Mouse (Mus musculus) heart, postnatal 14 days (tissue): ENCODE measurements around the gene Sh3bgrl3. TPM values are rescaled to one million over a fixed set of nuclear protein-coding genes. Genes with fewer than 3 reads are reported as not detected.
"Not testable (repeated sequence)": the region's sequence is repeated elsewhere in the genome, so short reads cannot be mapped to it uniquely, and the experiment has no call there.

ENCODE experiments used
- DNase-seq, 2 experiments: peaks; one replicate each; pipeline ENCODE4 v3.0.0; 2021 to 2022
- intact Hi-C: fragments of 180-260 bp; cut with DNase I; formaldehyde crosslinking; loops from one replicate; pipeline ENCODE4 v1.15.1; 2025
- long read RNA-seq, 2 experiments: library from polyadenylated mRNA; stranded (forward); transcript quantifications; one replicate each; pipeline ENCODE4 v2.0.0; 2021
- total RNA-seq, 2 experiments: library from RNA; stranded (reverse); gene quantifications; 2 replicates each; pipeline ENCODE4 v1.2.3; 2021

Gene Sh3bgrl3
- total RNA-seq: 10 to 100 TPM; 47.4 to 51.4 TPM
- long read RNA-seq, experiment 1, transcript Sh3bgrl3-201 (3 exons, 743 nt): major isoform, 36 of 37 reads
- long read RNA-seq, experiment 1, partial matches to known transcripts: 1 of 37 reads
- long read RNA-seq, experiment 1, other reads (novel, unspliced or antisense): 0 of 37 reads
- long read RNA-seq, experiment 2, transcript Sh3bgrl3-201 (3 exons, 743 nt): major isoform, 35 of 39 reads
- long read RNA-seq, experiment 2, partial matches to known transcripts: 3 of 39 reads
- long read RNA-seq, experiment 2, other reads (novel, unspliced or antisense): 1 of 39 reads

DNA sequence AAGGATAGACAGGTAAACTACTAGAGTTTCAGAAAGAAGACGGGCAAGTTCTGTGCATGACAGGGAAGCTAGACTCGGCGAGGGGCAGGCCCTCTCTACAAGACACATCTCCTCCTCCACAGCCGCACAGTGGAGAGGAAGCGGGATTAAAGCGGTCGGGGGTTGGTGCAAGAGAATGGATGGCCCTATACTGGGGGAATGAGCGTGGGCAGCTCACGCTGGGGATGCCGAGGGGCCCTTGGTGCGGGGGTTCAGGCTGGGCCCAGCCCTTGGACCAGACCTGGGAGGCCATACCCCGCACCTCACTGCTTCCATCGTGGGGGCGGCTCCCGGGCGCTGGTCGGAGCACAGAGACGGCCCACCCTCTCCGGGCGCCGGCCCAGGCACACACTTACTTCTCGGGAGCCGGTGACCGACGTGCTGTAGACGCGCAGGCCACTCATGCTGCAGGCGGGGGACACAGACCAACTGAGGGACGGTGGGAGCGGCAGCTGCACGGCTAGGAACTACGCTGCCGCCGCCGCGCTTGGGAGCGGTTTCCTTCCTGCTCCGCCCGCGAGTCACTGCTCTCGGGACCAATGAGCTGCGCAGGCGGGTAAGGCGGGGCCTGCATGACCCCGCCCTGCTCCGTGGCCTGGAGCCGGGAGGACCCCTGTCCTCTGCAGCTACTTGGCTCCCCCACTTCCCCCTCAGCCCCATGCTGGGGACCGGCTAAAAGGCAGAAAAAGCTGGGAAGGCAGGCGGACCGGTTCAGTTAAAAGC is at the start of gene Sh3bgrl3:
Gene Sh3bgrl3, minus strand, starts transcription at position 569 of the 762 bp plus-strand sequence.
- intact Hi-C loops: no loop called here
- peak; percentile 88 to 91 for DNase-seq

DNA sequence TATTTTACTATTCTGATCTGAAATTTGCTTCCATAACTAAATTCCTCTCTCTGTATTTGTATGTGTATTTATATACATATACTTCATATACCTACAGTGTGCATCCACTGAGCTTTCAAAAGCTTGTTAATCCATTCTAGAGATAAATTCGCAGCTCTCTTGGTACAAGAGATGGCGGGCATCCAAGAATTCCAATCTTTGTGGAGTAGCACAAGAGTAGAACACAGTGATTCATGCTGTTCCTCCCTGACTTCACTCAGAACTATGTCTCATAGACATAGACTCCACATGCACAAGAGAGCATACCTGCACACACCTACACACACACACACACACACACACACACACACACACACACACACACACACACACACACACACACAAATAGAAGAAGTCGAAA is 43.8 kb upstream of the Sh3bgrl3 start:
- intact Hi-C loops: no loop called here
- DNase-seq: peak; percentile 15 to 54

DNA sequence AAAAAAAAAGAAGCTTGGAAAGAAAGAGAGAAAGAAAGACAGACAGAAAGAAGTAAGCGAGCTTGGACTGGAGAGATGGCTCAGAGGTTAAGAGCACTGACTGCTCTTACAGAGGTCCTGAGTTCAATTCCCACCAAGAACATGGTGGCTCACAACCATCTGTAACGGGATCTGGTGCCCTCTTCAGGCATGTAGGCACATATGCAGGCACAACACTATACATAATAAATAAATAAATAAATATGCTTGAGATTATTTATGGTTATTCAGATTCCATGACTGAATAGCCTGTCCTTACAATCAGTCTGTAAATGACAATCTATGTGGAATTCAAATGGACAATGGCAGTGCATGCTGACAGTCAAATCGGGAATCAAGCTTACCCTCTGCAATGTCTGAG is 38.3 kb upstream of the Sh3bgrl3 start:
- DNase-seq: no peak
- intact Hi-C loops: no loop called here

DNA sequence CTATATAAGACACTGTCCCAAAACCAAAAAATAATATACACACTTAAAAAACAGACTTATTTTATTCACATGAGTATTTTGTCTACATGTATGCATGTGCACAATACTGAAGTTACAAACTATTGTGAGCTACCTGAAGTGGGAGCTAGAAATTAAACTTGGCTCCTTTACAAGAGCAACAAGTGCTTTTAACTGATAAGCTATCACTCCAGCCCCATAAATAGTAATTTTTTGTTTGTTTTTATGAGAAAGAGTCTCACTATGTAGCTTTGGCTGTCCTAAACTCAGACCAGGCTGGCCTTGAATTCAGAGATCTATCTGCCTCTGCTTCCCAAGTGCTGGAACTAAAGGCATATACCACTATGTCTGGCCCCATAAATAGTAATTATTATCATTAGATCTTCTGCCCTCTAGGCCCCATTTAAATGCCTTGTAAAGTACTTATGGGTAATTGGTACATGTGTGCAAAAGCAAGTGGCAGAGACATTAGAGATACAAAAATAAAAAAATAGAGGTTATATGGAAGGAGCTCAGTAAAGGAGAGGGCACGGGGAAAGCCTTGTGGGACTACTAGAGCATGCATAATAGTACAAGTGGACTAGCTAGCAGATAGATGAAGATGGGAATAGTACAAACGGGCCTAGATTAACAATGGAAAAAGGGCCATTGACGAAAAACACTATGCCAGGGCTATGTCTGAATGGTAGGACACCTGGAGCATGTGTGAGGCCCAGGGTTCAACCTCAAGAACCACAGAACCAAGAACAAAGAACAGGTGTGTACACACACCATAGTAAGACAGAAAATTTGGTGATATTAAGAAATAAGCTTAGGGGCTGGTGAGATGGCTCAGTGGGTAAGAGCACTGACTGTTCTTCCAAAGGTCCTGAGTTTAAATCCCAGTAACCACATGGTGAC is 37.2 kb upstream of the Sh3bgrl3 start:
- DNase-seq: no peak
- intact Hi-C loops: no loop called here

DNA sequence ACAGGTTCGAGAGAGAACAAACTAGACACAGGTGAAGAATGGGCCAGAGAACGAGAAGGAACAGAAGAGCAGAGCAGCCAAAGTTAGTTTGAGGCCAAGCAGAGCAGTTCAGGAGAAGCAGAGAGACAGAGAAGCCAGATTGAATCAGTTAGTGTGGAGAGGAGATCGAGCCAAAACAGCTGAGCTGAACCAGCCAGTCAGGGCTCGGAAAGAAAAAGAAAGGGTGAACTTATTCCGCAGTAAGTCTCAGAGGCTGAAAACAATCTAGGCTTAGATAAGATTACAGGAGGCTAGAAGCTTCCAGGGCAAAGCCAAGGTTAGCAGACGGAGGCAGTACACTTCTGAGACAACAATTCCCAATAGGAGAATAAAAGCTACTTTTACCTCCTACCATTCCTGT is 36.4 kb upstream of the Sh3bgrl3 start:
- DNase-seq: no peak

DNA sequence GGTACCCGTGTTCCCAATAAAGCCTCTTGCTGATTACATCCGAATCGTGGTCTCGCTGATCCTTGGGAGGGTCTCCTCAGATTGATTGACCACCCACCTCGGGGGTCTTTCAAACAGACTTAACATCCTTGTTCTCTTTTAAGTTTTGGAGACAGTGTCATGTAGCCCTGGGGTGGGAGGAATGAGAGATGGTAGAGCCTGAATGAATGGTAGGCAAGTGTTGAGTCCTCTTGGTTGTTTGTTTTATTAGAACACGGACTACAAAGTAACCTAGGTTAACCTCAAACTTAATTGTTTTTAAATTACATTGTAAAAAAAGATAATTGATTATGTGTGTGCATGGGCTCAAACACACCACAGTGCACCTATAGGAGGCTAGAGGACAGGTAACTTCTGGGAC is 36.0 kb upstream of the Sh3bgrl3 start:
- no peak for DNase-seq
- intact Hi-C loops: no loop called here

More for the DNA sequence above, 36.4 kb upstream of the Sh3bgrl3 start:
- intact Hi-C loops: no loop called here

DNA sequence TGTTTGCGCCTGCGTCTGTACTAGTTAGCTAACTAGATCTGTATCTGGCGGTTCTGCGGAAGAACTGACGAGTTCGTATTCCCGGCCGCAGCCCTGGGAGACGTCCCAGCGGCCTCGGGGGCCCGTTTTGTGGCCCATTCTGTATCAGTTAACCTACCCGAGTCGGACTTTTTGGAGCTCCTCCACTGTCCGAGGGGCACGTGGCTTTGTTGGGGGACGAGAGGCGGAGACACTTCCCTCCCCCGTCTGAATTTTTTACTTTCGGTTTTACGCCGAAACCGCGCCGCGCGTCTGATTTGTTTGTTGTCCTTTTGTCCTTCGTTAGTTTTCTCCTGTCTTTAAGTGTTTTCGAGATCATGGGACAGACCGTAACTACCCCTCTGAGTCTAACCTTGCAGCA is 31.5 kb upstream of the Sh3bgrl3 start:
- intact Hi-C loops: not testable (repeated sequence)
- DNase-seq: peak; percentile 39 to 53

DNA sequence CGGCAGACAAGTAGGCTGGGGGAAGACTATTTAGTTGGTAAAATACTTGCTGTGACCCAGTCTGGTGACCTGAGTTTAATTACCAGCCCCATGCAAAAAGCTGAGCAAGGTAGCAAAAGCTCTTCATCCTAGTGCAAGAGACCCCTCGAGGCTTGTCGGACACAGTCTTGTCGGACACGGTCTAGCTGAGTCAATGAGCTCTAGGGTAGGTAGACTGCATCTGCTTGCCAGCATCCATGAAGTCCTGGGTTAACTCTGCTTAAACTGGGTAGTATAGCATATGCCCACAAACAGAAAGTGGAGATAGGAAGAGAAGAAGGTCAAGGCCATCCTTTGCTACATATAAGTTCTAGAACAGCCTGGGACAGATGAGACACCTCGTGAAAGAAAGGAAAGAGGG is 30.2 kb upstream of the Sh3bgrl3 start:
- intact Hi-C loops: no loop called here
- DNase-seq: no peak

DNA sequence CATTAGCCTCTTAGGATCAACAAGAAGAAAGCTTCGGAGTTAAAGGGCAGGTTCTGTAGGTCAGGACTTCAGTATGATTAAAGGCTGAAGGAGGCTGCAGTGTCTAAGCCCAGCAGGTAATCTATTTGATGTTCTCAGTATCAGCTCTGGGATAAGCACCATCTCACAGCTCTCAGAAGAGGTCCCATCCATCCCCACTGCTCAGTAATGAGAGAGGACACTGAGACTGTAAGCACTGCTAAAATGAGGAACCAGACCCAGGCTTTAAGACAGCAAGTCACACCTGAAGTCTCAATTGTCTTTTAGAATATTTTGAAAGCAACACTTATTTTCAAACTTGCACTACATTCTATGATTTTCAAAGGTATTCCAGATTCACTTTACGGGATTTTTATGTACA is 29.0 kb upstream of the Sh3bgrl3 start:
- DNase-seq: no peak
- intact Hi-C loops: no loop called here

DNA sequence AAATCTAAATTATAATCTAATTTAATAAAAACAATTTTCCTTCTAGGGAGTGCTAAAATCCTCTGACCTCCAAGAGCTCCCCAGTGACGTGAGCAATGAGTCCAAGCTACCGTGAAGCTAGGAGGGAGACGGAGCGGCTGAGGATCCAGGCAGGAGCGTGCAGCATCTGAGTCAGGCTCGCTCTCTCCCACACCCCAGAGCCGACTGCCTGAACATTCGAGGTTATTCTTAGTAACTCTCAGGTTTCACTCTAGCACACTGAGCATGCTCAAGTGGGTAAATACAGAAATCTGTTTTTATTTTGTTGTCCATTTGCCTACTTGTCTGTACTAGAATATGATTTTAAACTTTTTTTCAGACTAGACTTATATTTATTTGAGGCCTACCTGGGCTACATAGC is 28.2 kb upstream of the Sh3bgrl3 start:
- DNase-seq: peak; percentile 34 to 35
- intact Hi-C loops: no loop called here

DNA sequence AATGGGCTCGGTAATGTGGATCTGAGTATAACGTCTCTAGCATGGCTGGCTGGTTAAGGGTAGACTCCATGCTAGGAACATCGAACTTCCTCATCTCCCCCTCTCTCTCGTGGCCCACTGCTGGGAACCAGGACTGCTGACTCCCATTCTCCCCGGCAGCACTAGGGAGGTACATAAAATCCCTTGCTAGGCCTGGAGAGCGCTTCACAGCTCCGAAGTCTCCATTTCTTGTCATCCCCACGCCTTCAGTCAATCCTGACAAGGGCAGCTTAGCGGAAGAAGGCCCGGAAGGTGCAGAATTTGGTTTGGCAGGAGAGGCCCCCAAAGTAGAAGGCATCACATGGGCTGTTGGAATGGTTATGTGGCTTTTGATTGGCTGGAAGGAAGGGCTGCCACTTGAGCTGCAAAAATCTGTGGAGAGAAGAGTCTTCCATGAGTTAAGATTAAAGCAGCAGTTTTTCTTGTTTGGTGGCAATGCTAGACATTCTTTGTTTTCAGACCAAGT is 27.4 kb upstream of the Sh3bgrl3 start:
- intact Hi-C loops: no loop called here
- DNase-seq: peak in 1 of 2 experiments; percentile 22

DNA sequence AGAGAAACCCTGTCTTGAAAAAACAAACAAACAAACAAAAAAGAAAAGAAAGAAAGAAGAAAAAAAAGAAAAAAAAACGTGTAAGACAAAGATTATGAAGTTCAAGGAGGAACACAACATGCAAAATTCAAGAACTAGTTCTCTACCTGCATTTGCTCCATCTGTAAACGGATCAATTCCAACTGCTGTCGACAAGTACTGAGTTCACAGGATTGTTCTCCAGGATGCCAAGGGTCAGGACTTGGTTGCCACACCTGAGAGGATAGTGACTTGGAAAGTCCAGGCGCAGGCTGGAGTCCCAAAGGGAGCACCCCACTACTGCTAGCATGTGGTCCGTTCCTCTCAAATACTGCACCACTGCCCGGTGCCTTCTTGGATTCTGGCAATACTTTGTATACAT is 26.9 kb upstream of the Sh3bgrl3 start:
- no peak for DNase-seq
- intact Hi-C loops: no loop called here

DNA sequence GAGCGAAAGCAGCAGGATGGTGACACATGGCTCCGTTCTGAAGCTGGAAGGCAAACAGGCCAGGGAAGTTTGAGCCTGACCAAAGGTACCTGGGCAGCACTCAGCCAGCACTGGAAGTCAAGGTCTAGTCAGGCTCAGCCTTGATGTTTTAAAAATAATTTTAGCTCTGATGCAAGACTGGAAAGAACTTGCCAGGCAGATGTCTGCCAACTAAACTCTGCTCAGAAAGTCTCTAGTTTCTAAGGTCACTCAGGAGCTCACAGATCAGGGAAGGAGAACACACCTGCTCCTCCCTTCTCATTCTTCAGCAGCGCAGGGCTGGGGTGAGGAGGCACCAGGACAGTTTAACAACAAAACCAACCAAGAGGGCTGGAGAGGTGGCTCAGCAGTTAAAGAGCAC is 25.8 kb upstream of the Sh3bgrl3 start:
- peak in 1 of 2 experiments; percentile 18 for DNase-seq
- intact Hi-C loops: no loop called here

DNA sequence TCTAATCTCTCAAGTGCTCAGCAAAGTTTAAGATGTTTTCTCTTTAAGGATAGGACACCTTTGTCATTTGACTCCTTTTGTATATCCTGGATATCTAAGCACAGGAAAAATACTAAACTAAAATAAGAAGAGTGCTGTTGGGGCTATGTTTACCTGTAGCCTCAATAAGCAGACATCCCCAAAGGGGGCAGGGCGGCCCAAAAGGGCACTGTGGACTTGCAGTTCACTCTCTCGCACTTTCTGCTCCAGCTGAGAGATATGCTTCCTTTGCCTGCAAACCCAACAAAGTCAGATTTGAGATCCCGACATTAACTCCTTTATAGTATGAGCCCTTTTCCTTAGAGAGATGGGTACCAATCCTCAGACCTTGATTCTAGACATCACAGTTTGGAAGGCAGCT is 25.1 kb upstream of the Sh3bgrl3 start:
- intact Hi-C loops: no loop called here
- DNase-seq: no peak

DNA sequence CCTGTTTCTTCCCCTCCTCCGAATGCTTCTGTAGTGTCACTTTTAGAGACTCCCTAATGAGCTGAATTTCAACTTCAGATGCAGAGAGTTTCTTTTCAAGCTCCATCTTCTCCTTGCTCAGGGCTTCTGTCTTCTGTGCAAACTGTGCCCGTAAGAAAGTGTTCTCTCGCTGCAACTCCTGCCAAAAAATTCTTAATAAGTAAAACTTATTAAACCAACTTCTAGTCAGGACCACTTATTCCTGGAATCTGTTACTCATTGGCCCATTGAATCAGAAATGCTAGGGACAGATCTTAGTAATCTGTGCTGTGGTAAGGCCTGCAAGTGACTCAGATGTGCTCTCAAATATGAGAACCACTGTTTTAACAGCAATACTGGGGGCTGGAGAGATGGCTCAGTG is 23.5 kb upstream of the Sh3bgrl3 start:
- intact Hi-C loops: no loop called here
- no peak for DNase-seq

DNA sequence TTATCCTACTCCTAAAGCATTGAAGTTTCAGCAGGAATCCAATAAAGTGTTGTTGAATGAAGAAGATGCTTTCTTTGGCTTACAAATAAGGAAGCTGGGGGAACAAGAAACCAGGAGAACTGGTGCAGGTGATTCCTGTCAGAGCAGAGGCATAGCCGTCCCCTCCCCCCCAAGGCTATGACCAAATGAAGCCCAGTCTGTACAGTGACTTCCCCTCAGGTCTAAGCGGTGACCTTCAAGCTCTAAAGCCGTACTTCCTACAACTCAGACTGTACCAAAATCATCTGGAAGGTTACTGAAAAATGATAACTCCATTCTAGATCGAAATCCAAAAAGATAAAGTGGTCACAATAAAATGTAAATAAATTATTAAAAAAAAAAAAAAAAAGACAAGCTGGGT is 20.8 kb upstream of the Sh3bgrl3 start:
- DNase-seq: no peak
- intact Hi-C loops: no loop called here

DNA sequence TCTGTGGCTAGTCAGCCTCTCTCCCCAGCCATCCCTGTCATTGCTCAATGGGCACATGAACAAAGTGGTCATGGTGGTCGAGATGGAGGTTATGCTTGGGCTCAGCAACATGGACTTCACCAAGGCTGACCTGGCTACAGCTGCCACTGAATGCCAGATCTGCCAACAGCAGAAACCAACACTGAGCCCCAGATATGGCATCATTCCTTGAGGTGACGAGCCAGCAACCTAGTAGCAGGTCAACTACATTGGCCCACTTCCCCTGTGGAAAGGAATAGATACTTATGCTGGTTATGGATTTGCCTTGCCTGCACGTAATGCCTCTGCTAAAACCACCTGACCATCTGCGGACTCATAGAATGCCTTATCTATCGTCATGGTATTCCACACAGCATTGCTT is 15.7 kb upstream of the Sh3bgrl3 start:
- DNase-seq, intact Hi-C loops: not testable (repeated sequence)

DNA sequence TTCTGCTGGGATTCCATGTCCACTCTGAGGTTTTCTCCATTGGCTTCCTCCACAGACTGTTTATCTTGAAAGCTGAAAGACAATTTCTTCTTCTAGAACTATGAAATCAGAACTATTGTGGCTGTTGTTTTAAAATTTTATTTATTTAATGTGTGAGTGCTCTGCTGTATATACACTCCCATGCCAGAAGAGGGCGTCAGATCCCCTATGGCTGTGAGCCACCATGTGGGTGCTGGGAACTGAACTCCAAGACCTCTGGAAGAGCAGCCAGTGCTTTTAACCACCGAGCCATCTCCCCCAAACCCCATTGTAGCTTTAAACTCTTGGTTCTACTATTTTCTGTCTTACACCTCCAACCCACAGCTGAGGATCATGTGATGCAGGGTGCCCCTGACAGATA is 10.3 kb upstream of the Sh3bgrl3 start:
- no peak for DNase-seq
- intact Hi-C loops: no loop called here

DNA sequence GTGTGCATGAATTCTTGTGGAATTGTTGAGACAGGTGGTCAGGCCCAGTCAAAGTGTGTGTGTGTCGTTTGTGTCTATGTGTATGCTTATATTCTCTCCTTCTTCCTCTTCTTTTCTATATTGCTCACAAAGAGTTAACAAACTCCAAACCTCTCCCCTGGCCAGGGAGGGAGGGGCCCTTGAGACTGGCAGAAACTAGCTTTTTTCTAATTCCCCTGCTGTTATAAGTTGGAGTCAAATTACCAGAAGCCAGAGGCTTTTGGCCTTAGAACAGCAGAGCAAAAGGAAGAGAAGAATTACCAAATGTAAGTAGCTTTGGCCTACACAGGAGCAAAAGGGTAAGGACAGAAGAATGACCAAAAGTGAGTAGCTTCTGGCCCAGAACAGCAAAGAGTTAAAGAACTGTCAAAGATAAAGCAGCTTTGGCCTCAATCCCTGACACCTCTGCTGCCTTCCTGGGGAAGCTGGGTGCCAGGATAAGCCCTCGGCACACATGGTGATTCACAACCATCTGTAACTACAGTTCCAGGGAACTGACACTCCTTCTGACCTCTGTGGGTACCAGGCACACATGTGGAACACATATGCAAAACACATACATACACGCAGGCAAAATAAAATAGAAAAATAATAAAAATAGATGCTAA is 7.8 kb upstream of the Sh3bgrl3 start:
- DNase-seq: no peak
- intact Hi-C loops: no loop called here

DNA sequence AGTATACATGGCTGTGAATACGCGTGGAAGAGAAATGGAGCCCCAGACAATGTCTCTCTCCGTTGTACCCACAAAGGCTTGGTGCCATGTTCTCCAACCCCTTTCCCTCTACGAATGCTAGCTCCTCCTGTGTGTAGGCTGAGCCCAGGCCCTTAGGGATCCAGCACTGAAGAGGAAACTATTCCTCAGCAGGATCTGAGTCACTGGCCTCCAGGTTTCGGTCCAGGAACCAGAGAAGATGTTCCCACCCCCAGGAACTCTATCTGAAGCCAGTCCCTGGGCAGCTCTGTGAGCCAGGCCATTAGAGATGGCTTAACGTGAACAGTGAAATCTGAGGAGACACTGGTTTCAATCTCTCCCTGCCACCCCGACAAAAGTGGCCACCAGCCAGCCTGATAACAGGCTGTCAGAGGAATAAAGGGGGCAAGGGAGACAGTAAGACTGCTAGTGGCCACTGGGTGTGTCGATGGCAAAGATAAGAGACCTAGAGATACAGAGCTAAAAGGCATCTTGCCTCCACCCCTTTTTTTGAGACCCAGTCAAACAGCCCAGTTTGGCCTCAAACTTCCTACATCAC is 4.0 kb upstream of the Sh3bgrl3 start:
- no peak for DNase-seq
- intact Hi-C loops: no loop called here
